Mouse (Mus musculus): ENCODE measurements at regions not wholly inside any gene's neighbourhood (a gene's known extent, or its start where the extent isn't known, plus 50 kb on each side); places are given as distances from the start of the nearest gene placed in this dataset.

GRCm38 (mm10) chr3:144029611-144030010 is 175.4 kb downstream of the Lmo4 start:
- TF ChIP-seq EP300 (IDR thresholded peaks at IDR 0.05; ENCODE audit: insufficient read depth, low read depth, low read length) (no peak), POLR2A (IDR thresholded peaks at IDR 0.05; ENCODE audit: insufficient read depth, low read length) (no peak), CTCF (IDR thresholded peaks at IDR 0.05; ENCODE audit: low read depth, low read length) (no peak)
- Histone ChIP-seq H3K9me3 (replicated peaks; ENCODE audit: control insufficient read depth, insufficient read depth, low read length, poor library complexity, severe bottlenecking) (no peaks in the 10 kb centered on the region), H3K9ac (ENCODE audit: low read depth, poor library complexity, severe bottlenecking) (no peak overlapping the region), H3K4me3 (ENCODE audit: low read depth, low read length) (no peak overlapping the region), H3K36me3 (ENCODE audit: control insufficient read depth, insufficient read depth, low read length, poor library complexity, severe bottlenecking) (no peaks in the 10 kb centered on the region), H3K4me1 (ENCODE audit: control insufficient read depth, insufficient read depth, low read length) (no peaks in the 10 kb centered on the region), H3K27me3 (ENCODE audit: control insufficient read depth, insufficient read depth, low read length, poor library complexity, severe bottlenecking) (no peaks in the 10 kb centered on the region), H3K27ac (ENCODE audit: insufficient read depth, low read length) (no peak overlapping the region)

GRCm38 (mm10) chr3:144029121-144029520 is 175.9 kb downstream of the Lmo4 start:
- H3K27me3 ChIP-seq (ENCODE audit: control insufficient read depth, insufficient read depth, low read length, poor library complexity, severe bottlenecking), result no peaks in the 10 kb centered on the region
- H3K4me3 ChIP-seq (ENCODE audit: low read depth, low read length), result no peak overlapping the region
- no peak overlapping the region for H3K9ac ChIP-seq (ENCODE audit: low read depth, poor library complexity, severe bottlenecking)
- no peak for TF ChIP-seq EP300 (IDR thresholded peaks at IDR 0.05; ENCODE audit: insufficient read depth, low read depth, low read length)
- TF ChIP-seq CTCF (IDR thresholded peaks at IDR 0.05; ENCODE audit: low read depth, low read length), result no peak
- TF ChIP-seq POLR2A (IDR thresholded peaks at IDR 0.05; ENCODE audit: insufficient read depth, low read length), result no peak
- H3K27ac ChIP-seq (ENCODE audit: insufficient read depth, low read length), result no peak overlapping the region
- no peaks in the 10 kb centered on the region for H3K36me3 ChIP-seq (ENCODE audit: control insufficient read depth, insufficient read depth, low read length, poor library complexity, severe bottlenecking)
- no peaks in the 10 kb centered on the region for H3K4me1 ChIP-seq (ENCODE audit: control insufficient read depth, insufficient read depth, low read length)
- H3K9me3 ChIP-seq (replicated peaks; ENCODE audit: control insufficient read depth, insufficient read depth, low read length, poor library complexity, severe bottlenecking), result no peaks in the 10 kb centered on the region

GRCm38 (mm10) chr3:144027134-144027980 is 177.7 kb downstream of the Lmo4 start:
- Histone ChIP-seq H3K4me1 (ENCODE audit: control insufficient read depth, insufficient read depth, low read length) (no peaks in the 10 kb centered on the region), H3K9me3 (replicated peaks; ENCODE audit: control insufficient read depth, insufficient read depth, low read length, poor library complexity, severe bottlenecking) (no peaks in the 10 kb centered on the region), H3K9ac (ENCODE audit: low read depth, poor library complexity, severe bottlenecking) (no peak overlapping the region), H3K27ac (ENCODE audit: insufficient read depth, low read length) (no peak overlapping the region), H3K36me3 (ENCODE audit: control insufficient read depth, insufficient read depth, low read length, poor library complexity, severe bottlenecking) (no peaks in the 10 kb centered on the region), H3K4me3 (ENCODE audit: low read depth, low read length) (no peak overlapping the region), H3K27me3 (ENCODE audit: control insufficient read depth, insufficient read depth, low read length, poor library complexity, severe bottlenecking) (no peaks in the 10 kb centered on the region)
- TF ChIP-seq CTCF (IDR thresholded peaks at IDR 0.05; ENCODE audit: low read depth, low read length), result no peak
- TF ChIP-seq POLR2A (IDR thresholded peaks at IDR 0.05; ENCODE audit: insufficient read depth, low read length), result no peak
- no peak for TF ChIP-seq EP300 (IDR thresholded peaks at IDR 0.05; ENCODE audit: insufficient read depth, low read depth, low read length)

- Histone ChIP-seq H3K27ac (ENCODE audit: insufficient read depth, low read length) (no peak overlapping the region), H3K36me3 (ENCODE audit: control insufficient read depth, insufficient read depth, low read length, poor library complexity, severe bottlenecking) (no peaks in the 10 kb centered on the region)
Measured at GRCm38 (mm10) chr3:144025451-144026125, 179.4 kb downstream of the Lmo4 start.

GRCm38 (mm10) chr3:144024216-144024615 is 180.8 kb downstream of the Lmo4 start:
- no peak overlapping the region for H3K4me3 ChIP-seq (ENCODE audit: low read depth, low read length)
- H3K4me1 ChIP-seq (ENCODE audit: control insufficient read depth, insufficient read depth, low read length), result no peaks in the 10 kb centered on the region
- no peak for TF ChIP-seq POLR2A (IDR thresholded peaks at IDR 0.05; ENCODE audit: insufficient read depth, low read length)
- no peak for TF ChIP-seq EP300 (IDR thresholded peaks at IDR 0.05; ENCODE audit: insufficient read depth, low read depth, low read length)
- no peak for TF ChIP-seq CTCF (IDR thresholded peaks at IDR 0.05; ENCODE audit: low read depth, low read length)
- no peaks in the 10 kb centered on the region for H3K9me3 ChIP-seq (replicated peaks; ENCODE audit: control insufficient read depth, insufficient read depth, low read length, poor library complexity, severe bottlenecking)
- H3K27me3 ChIP-seq (ENCODE audit: control insufficient read depth, insufficient read depth, low read length, poor library complexity, severe bottlenecking), result no peaks in the 10 kb centered on the region
- no peaks in the 10 kb centered on the region for H3K36me3 ChIP-seq (ENCODE audit: control insufficient read depth, insufficient read depth, low read length, poor library complexity, severe bottlenecking)
- no peak overlapping the region for H3K9ac ChIP-seq (ENCODE audit: low read depth, poor library complexity, severe bottlenecking)
- no peak overlapping the region for H3K27ac ChIP-seq (ENCODE audit: insufficient read depth, low read length)

More at GRCm38 (mm10) chr3:144025451-144026125, 179.4 kb downstream of the Lmo4 start:
- Histone ChIP-seq H3K4me1 (ENCODE audit: control insufficient read depth, insufficient read depth, low read length) (no peaks in the 10 kb centered on the region), H3K27me3 (ENCODE audit: control insufficient read depth, insufficient read depth, low read length, poor library complexity, severe bottlenecking) (no peaks in the 10 kb centered on the region), H3K9ac (ENCODE audit: low read depth, poor library complexity, severe bottlenecking) (no peak overlapping the region), H3K9me3 (replicated peaks; ENCODE audit: control insufficient read depth, insufficient read depth, low read length, poor library complexity, severe bottlenecking) (no peaks in the 10 kb centered on the region), H3K4me3 (ENCODE audit: low read depth, low read length) (no peak overlapping the region)
- no peak for TF ChIP-seq POLR2A (IDR thresholded peaks at IDR 0.05; ENCODE audit: insufficient read depth, low read length)
- no peak for TF ChIP-seq CTCF (IDR thresholded peaks at IDR 0.05; ENCODE audit: low read depth, low read length)
- no peak for TF ChIP-seq EP300 (IDR thresholded peaks at IDR 0.05; ENCODE audit: insufficient read depth, low read depth, low read length)

GRCm38 (mm10) chr3:144023058-144023457 is 182.0 kb downstream of the Lmo4 start:
- H3K36me3 ChIP-seq (ENCODE audit: control insufficient read depth, insufficient read depth, low read length, poor library complexity, severe bottlenecking), result no peaks in the 10 kb centered on the region
- no peaks in the 10 kb centered on the region for H3K9me3 ChIP-seq (replicated peaks; ENCODE audit: control insufficient read depth, insufficient read depth, low read length, poor library complexity, severe bottlenecking)
- TF ChIP-seq EP300 (IDR thresholded peaks at IDR 0.05; ENCODE audit: insufficient read depth, low read depth, low read length) (no peak), CTCF (IDR thresholded peaks at IDR 0.05; ENCODE audit: low read depth, low read length) (no peak), POLR2A (IDR thresholded peaks at IDR 0.05; ENCODE audit: insufficient read depth, low read length) (no peak)
- no peak overlapping the region for H3K4me3 ChIP-seq (ENCODE audit: low read depth, low read length)
- no peak overlapping the region for H3K9ac ChIP-seq (ENCODE audit: low read depth, poor library complexity, severe bottlenecking)
- no peak overlapping the region for H3K27ac ChIP-seq (ENCODE audit: insufficient read depth, low read length)
- no peaks in the 10 kb centered on the region for H3K4me1 ChIP-seq (ENCODE audit: control insufficient read depth, insufficient read depth, low read length)
- no peaks in the 10 kb centered on the region for H3K27me3 ChIP-seq (ENCODE audit: control insufficient read depth, insufficient read depth, low read length, poor library complexity, severe bottlenecking)
